Mouse (Mus musculus) kidney, postnatal 0 days (tissue): ENCODE results near the gene Cyp4f16. TPM values are rescaled to one million over a fixed set of nuclear protein-coding genes. Genes with fewer than 3 reads are reported as not detected.
"Not testable (repeated sequence)": the region's sequence is repeated elsewhere in the genome, so short reads cannot be mapped to it uniquely, and the experiment has no call there.

Experiments
- ATAC-seq: fragments of 200-750 bp; cut with Nextera tagmentation; replicated peaks from 2 replicates; pipeline ENCODE4 v1.8.0; 2017; ENCODE audit warnings: low read depth, moderate number of reproducible peaks, moderate TSS enrichment, moderate library complexity; ENCODE audit not compliant: low FRiP score
- DNase-seq: peaks from one replicate; pipeline ENCODE4 v3.0.0-alpha.2; 2016; ENCODE audit warnings: low spot score
- H3K27ac ChIP-seq: fragments of 300-500 bp; sonication (generic); 2 replicates; pipeline ENCODE4 v1.5.1; 2014; ENCODE audit warnings: mild to moderate bottlenecking
- H3K27me3 ChIP-seq: fragments of 300-500 bp; sonication (generic); 2 replicates; pipeline ENCODE4 v1.6.1; 2014; ENCODE audit warnings: low read length, mixed read lengths; ENCODE audit not compliant: insufficient read depth
- H3K36me3 ChIP-seq: fragments of 300-500 bp; sonication (generic); 2 replicates; pipeline ENCODE4 v1.6.1; 2014; ENCODE audit warnings: low read length, mixed read lengths; ENCODE audit not compliant: insufficient read depth
- H3K4me1 ChIP-seq: fragments of 300-500 bp; sonication (generic); replicated peaks from 2 replicates; pipeline ENCODE4 v1.6.1; 2014; ENCODE audit warnings: antibody characterized with exemption, low read length, mixed read lengths; ENCODE audit not compliant: insufficient read depth
- H3K4me2 ChIP-seq: fragments of 300-500 bp; sonication (generic); 2 replicates; pipeline ENCODE4 v1.6.1; 2014; ENCODE audit warnings: mild to moderate bottlenecking, low read length, moderate library complexity, mixed read lengths
- H3K4me3 ChIP-seq: fragments of 300-500 bp; sonication (generic); replicated peaks from 2 replicates; pipeline ENCODE4 v1.5.1; 2014; ENCODE audit warnings: low read depth, low read length
- H3K9ac ChIP-seq: fragments of 300-500 bp; sonication (generic); 2 replicates; pipeline ENCODE4 v1.6.1; 2014; ENCODE audit warnings: low read depth, low read length
- H3K9me3 ChIP-seq: fragments of 300-500 bp; sonication (generic); replicated peaks from 2 replicates; pipeline ENCODE4 v1.6.1; 2016; ENCODE audit warnings: low read length, inconsistent platforms, mixed read lengths
- CTCF ChIP-seq: IDR thresholded peaks from 2 replicates; pipeline ENCODE4 v1.5.1; 2016; ENCODE audit warnings: antibody characterized with exemption, low read depth, mild to moderate bottlenecking, moderate library complexity
- WGBS: fragments of 180-500 bp; shearing (Covaris S2); extraction: QIAGEN DNeasy Blood & Tissue Kit; methylation state at CpG from one replicate; pipeline ENCODE4 v1.1.7; 2014; 5-methylcytosine and 5-hydroxymethylcytosine counted together
- polyA plus RNA-seq: library from polyadenylated mRNA; unstranded; fragments of >200 nt; fragmentation: Nextera tagmentation; extraction: Ambion mirVana; gene quantifications from 2 replicates; pipeline ENCODE4 v1.2.1, GENCODE M21; 2015

Cyp4f16 gene
- 24.0 and 25.4 TPM in 2 replicates for polyA plus RNA-seq

- H3K27ac ChIP-seq: peak within 1 kb of the TSS; percentile 25; the same call in 1 of the 2 replicates
- H3K4me2 ChIP-seq: peak within 1 kb of the TSS; percentile 73
- H3K36me3 ChIP-seq, H3K4me1 ChIP-seq, H3K27me3 ChIP-seq, H3K9me3 ChIP-seq: not testable (repeated sequence)
- WGBS: 4% methylated on average over 5 of the region's 5 CpGs
- H3K4me3 ChIP-seq: peak within 1 kb of the TSS; percentile 45
- peak within 1 kb of the TSS; percentile 51 for H3K9ac ChIP-seq
- DNase-seq: peak; percentile 93
- peak; percentile 93 for ATAC-seq
Measured at GRCm38 (mm10) chr17:32536051-32536866, at the start of gene Cyp4f16. Gene Cyp4f16, plus strand, starts transcription at chr17:32536558.

GRCm38 (mm10) chr17:32492349-32492980, 43.9 kb upstream of the Cyp4f16 start:
- peak; percentile 68 for DNase-seq
- no peaks in the 10 kb centered on the region for H3K9me3 ChIP-seq
- peak overlapping the region; percentile 27 for H3K4me3 ChIP-seq
- H3K4me2 ChIP-seq: peak overlapping the region; percentile 62
- H3K4me1 ChIP-seq: 0 out of 2 replicates have a peak, but pooled peaks cover 4% of the 10 kb centered on the region
- WGBS: 11% methylated on average over 30 of the region's 30 CpGs
- ATAC-seq: peak; percentile 87
- H3K9ac ChIP-seq: 0 out of 2 replicates have a peak overlapping the region, but pooled peaks have one; percentile 39
- H3K27me3 ChIP-seq: no peaks in the 10 kb centered on the region
- H3K27ac ChIP-seq: no peak overlapping the region
- TF ChIP-seq CTCF: no peak
- H3K36me3 ChIP-seq: no peaks in the 10 kb centered on the region

GRCm38 (mm10) chr17:32494601-32495000, 41.8 kb upstream of the Cyp4f16 start:
- H3K36me3 ChIP-seq: no peaks in the 10 kb centered on the region
- DNase-seq (peak; percentile 93), ATAC-seq (0 out of 2 replicates have a peak, but pooled peaks have one; percentile 44)
- no peak overlapping the region for H3K4me3 ChIP-seq
- H3K9ac ChIP-seq: no peak overlapping the region
- 26% methylated on average over 1 of the region's 1 CpGs for WGBS
- 0 out of 2 replicates have a peak, but pooled peaks cover 4% of the 10 kb centered on the region for H3K4me1 ChIP-seq
- H3K27ac ChIP-seq: no peak overlapping the region
- no peaks in the 10 kb centered on the region for H3K9me3 ChIP-seq
- H3K27me3 ChIP-seq: no peaks in the 10 kb centered on the region
- peak; percentile 91 for TF ChIP-seq CTCF
- H3K4me2 ChIP-seq: no peak overlapping the region

GRCm38 (mm10) chr17:32500511-32500910, 35.8 kb upstream of the Cyp4f16 start:
- not testable (repeated sequence) for H3K36me3 ChIP-seq, H3K4me2 ChIP-seq, H3K9me3 ChIP-seq, ATAC-seq, DNase-seq, H3K4me3 ChIP-seq, H3K27me3 ChIP-seq, H3K27ac ChIP-seq, H3K9ac ChIP-seq, H3K4me1 ChIP-seq
- 88% methylated on average over 4 of the region's 4 CpGs for WGBS

GRCm38 (mm10) chr17:32501051-32501450, 35.3 kb upstream of the Cyp4f16 start:
- no peak overlapping the region for H3K9ac ChIP-seq
- no peaks in the 10 kb centered on the region for H3K27me3 ChIP-seq
- H3K36me3 ChIP-seq: no peaks in the 10 kb centered on the region
- H3K4me1 ChIP-seq: no peaks in the 10 kb centered on the region
- ATAC-seq: no peak
- H3K4me3 ChIP-seq: no peak overlapping the region
- no peak overlapping the region for H3K27ac ChIP-seq
- H3K4me2 ChIP-seq: no peak overlapping the region
- DNase-seq: peak; percentile 11
- 70% methylated on average over 3 of the region's 3 CpGs for WGBS
- TF ChIP-seq CTCF: no peak
- H3K9me3 ChIP-seq: no peaks in the 10 kb centered on the region

DNA sequence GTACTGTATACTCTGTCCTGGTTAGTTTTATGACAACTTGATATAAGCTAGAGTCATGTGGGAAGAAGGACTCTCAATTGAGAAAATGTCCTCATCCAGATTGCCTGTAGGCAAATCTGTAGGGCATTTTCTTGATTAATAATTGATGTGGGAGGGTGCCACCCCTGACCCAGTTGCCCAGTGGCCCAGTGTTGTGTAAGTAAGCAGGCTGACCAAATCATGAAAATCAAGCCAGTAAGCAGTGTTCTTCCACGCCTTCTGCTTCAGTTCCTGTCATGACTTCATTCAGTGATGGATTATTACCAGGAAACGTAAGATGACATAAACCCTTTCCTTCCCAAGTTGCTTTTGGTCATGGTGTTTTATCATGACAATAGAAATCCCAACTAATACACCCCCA, 33.2 kb upstream of the Cyp4f16 start:
- DNase-seq: no peak
- no peak for ATAC-seq
- no peak overlapping the region for H3K4me3 ChIP-seq
- no peaks in the 10 kb centered on the region for H3K36me3 ChIP-seq
- no peak for TF ChIP-seq CTCF
- H3K9me3 ChIP-seq: no peaks in the 10 kb centered on the region
- no peaks in the 10 kb centered on the region for H3K27me3 ChIP-seq
- H3K4me1 ChIP-seq: peaks cover 8% of the 10 kb centered on the region; the same call in 1 of the 2 replicates
- no peak overlapping the region for H3K27ac ChIP-seq
- WGBS: 54% methylated on average over 2 of the region's 2 CpGs
- H3K4me2 ChIP-seq: no peak overlapping the region
- no peak overlapping the region for H3K9ac ChIP-seq
